Mouse (Mus musculus): ENCODE data around the gene Fbxw15.
"Not testable (repeated sequence)": the region's sequence is repeated elsewhere in the genome, so short reads cannot be mapped to it uniquely, and the experiment has no call there.

The Fbxw15 gene

GRCm38 (mm10) chr9:109568162-109568561, at the start of gene Fbxw15:
TSS of gene Fbxw15 (minus strand) at chr9:109568262.
- not testable (repeated sequence) for DNase-seq (ENCODE audit: low spot score)

GRCm38 (mm10) chr9:109606837-109607236, 38.8 kb upstream of the Fbxw15 start:
- peak; percentile 41 for DNase-seq (ENCODE audit: low spot score)

- DNase-seq (ENCODE audit: low spot score), result not testable (repeated sequence)
These were observed 34.1 kb upstream of the Fbxw15 start for GRCm38 (mm10) chr9:109602128-109602527.

GRCm38 (mm10) chr9:109597226-109597625, 29.2 kb upstream of the Fbxw15 start:
- DNase-seq (ENCODE audit: low spot score), result no peak

GRCm38 (mm10) chr9:109594866-109595265, 26.8 kb upstream of the Fbxw15 start:
- no peak for DNase-seq (ENCODE audit: low spot score)

GRCm38 (mm10) chr9:109565546-109565945, 2.5 kb downstream of the Fbxw15 start:
- DNase-seq (ENCODE audit: low spot score), result no peak

- not testable (repeated sequence) for DNase-seq (ENCODE audit: low spot score)
These were observed 6.0 kb downstream of the Fbxw15 start for GRCm38 (mm10) chr9:109562106-109562505.

GRCm38 (mm10) chr9:109552483-109552882, 15.6 kb downstream of the Fbxw15 start:
- DNase-seq (ENCODE audit: low spot score), result no peak

- DNase-seq (ENCODE audit: low spot score), result not testable (repeated sequence)
These were observed 18.4 kb downstream of the Fbxw15 start for GRCm38 (mm10) chr9:109549666-109550065.

GRCm38 (mm10) chr9:109523385-109524064, 44.5 kb downstream of the Fbxw15 start:
- no peak for DNase-seq (ENCODE audit: low spot score)
